In genomic region chr1:37866286-37866685, GRCm38 (mm10) we compare ENCODE assay signal across 8 mouse cellular contexts. TPM values are rescaled to one million over a fixed set of nuclear protein-coding genes. Genes with fewer than 3 reads are reported as not detected.
DNase-seq lines count a peak whose midpoint lies in the region; ATAC-seq and TF ChIP-seq lines count a peak whose summit lies in the region.

Gene Tsga10, minus strand, starts transcription at chr1:37866429.

- peak within 1 kb of the TSS; percentile 89 for H3K27ac ChIP-seq in heart, embryonic 13.5 days (replicated peaks)
- no peak within 1 kb of the TSS for H3K27ac ChIP-seq in ES-E14 (ENCODE audit: insufficient read depth, low read depth, low read length, poor library complexity, severe bottlenecking)
- H3K27ac ChIP-seq in hindbrain, embryonic 11.5 days (ENCODE audit: low read depth, low read length): peak within 1 kb of the TSS; percentile 78
- H3K27ac ChIP-seq in liver, embryonic 14.5 days: peak within 1 kb of the TSS; percentile 68

- peak within 1 kb of the TSS; percentile 75 for H3K4me3 ChIP-seq in heart, embryonic 13.5 days
- peak within 1 kb of the TSS; percentile 60 to 68 for H3K4me3 ChIP-seq in ES-E14 (ENCODE audit: insufficient read depth in 1 of 2, low read depth in 1 of 2, low read length in 2 of 2, poor library complexity in 1 of 2, severe bottlenecking in 1 of 2)
- peak within 1 kb of the TSS; percentile 45 for H3K4me3 ChIP-seq in hindbrain, embryonic 11.5 days (ENCODE audit: low read depth, low read length)
- peak within 1 kb of the TSS; percentile 64 to 89 for H3K4me3 ChIP-seq in liver, embryonic 14.5 days (ENCODE audit: insufficient read depth in 1 of 2, low read depth in 2 of 2, low read length in 2 of 2)

- peak within 1 kb of the TSS; percentile 82 for H3K4me2 ChIP-seq in heart, embryonic 13.5 days
- peak within 1 kb of the TSS; percentile 65 for H3K4me2 ChIP-seq in hindbrain, embryonic 11.5 days (replicated peaks; ENCODE audit: low read depth, low read length)
- H3K4me2 ChIP-seq in liver, embryonic 14.5 days (ENCODE audit: low read depth): peak within 1 kb of the TSS; percentile 98

- in situ Hi-C loops in ES-E14 (cut with MboI; ENCODE audit: low sequenced_read_pairs in 2 of 2, unreplicated experiment in 2 of 2): loop anchor here in 1 of 2 experiments (25.0 kb wide), 1 partner anchor 179 kb away; no protein-coding TSS in a partner anchor

- ATAC-seq in heart, embryonic 13.5 days (ENCODE audit: extremely low read depth, insufficient number of reproducible peaks, low FRiP score, low TSS enrichment): no peak
- ATAC-seq in hindbrain, embryonic 11.5 days (ENCODE audit: low FRiP score): no peak
- no peak for ATAC-seq in liver, embryonic 14.5 days (ENCODE audit: insufficient read depth)

- peaks cover 18% of the 10 kb centered on the region for H3K27me3 ChIP-seq in heart, embryonic 13.5 days (replicated peaks)
- H3K27me3 ChIP-seq in hindbrain, embryonic 11.5 days (ENCODE audit: control insufficient read depth, insufficient read depth, low read length): no peaks in the 10 kb centered on the region
- no peaks in the 10 kb centered on the region for H3K27me3 ChIP-seq in liver, embryonic 14.5 days (ENCODE audit: control insufficient read depth, insufficient read depth, low read length)

- no peak for TF ChIP-seq EP300 in liver, embryonic 14.5 days (IDR thresholded peaks at IDR 0.05; ENCODE audit: low read depth)

- intact Hi-C loops in heart, postnatal 25 days (cut with DNase I): loop anchor here (5.0 to 10.0 kb wide), 2 partner anchors 129 to 189 kb away; partner anchors contain the start of genes Eif5b and Txndc9

- H3K4me1 ChIP-seq in heart, embryonic 13.5 days: peaks cover 10% of the 10 kb centered on the region
- H3K4me1 ChIP-seq in ES-E14 (ENCODE audit: control insufficient read depth in 2 of 2, insufficient read depth in 2 of 2, low read length in 2 of 2, poor library complexity in 1 of 2): peaks cover 0 to 3% of the 10 kb centered on the region in 2 experiments; a peak in 1 of 4 replicates
- H3K4me1 ChIP-seq in hindbrain, embryonic 11.5 days (replicated peaks; ENCODE audit: control insufficient read depth, insufficient read depth, low read length): no peaks in the 10 kb centered on the region
- peaks cover 9 to 20% of the 10 kb centered on the region in 2 experiments for H3K4me1 ChIP-seq in liver, embryonic 14.5 days (replicated peaks; ENCODE audit: control insufficient read depth in 2 of 2, insufficient read depth in 2 of 2, low read length in 1 of 2)

- H3K9ac ChIP-seq in heart, embryonic 13.5 days: peak within 1 kb of the TSS; percentile 85
- peak within 1 kb of the TSS; percentile 73 for H3K9ac ChIP-seq in ES-E14 (ENCODE audit: insufficient read depth, low read depth, low read length, poor library complexity, severe bottlenecking)
- peak within 1 kb of the TSS; percentile 66 for H3K9ac ChIP-seq in hindbrain, embryonic 11.5 days (ENCODE audit: low read depth, low read length)
- H3K9ac ChIP-seq in liver, embryonic 14.5 days (replicated peaks): peak within 1 kb of the TSS; percentile 69

- no peak for DNase-seq in heart, postnatal 25 days (ENCODE audit: low spot score)
- DNase-seq in ES-E14 (ENCODE audit: low read depth, low spot score): no peak
- DNase-seq in hindbrain, embryonic 11.5 days (ENCODE audit: low spot score): no peak
- no peak for DNase-seq in liver, embryonic 14.5 days (ENCODE audit: low read depth in 3 of 3, low spot score in 3 of 3)
- no peak for DNase-seq in gastrocnemius, postnatal 10 days
- no peak for DNase-seq in thymus, postnatal 4 days
- no peak for DNase-seq in cerebellum, postnatal 4 days (ENCODE audit: low spot score in 2 of 2)

- TF ChIP-seq CTCF in liver, embryonic 14.5 days (IDR thresholded peaks at IDR 0.05; ENCODE audit: low read depth): no peak

- H3K9me3 ChIP-seq in heart, embryonic 13.5 days: no peaks in the 10 kb centered on the region
- H3K9me3 ChIP-seq in ES-E14 (ENCODE audit: control insufficient read depth, insufficient read depth, low read depth, low read length): no peaks in the 10 kb centered on the region
- no peaks in the 10 kb centered on the region for H3K9me3 ChIP-seq in hindbrain, embryonic 11.5 days (ENCODE audit: control insufficient read depth, low read length)
- no peaks in the 10 kb centered on the region for H3K9me3 ChIP-seq in liver, embryonic 14.5 days (ENCODE audit: control insufficient read depth, low read length)

- 81% methylated on average over 6 of the region's 6 CpGs for WGBS in heart, embryonic 13.5 days
- WGBS in hindbrain, embryonic 11.5 days: 84% methylated on average over 6 of the region's 6 CpGs
- 78% methylated on average over 6 of the region's 6 CpGs for WGBS in liver, embryonic 14.5 days (ENCODE audit: insufficient replicate concordance)

- H3K36me3 ChIP-seq in heart, embryonic 13.5 days: no peaks in the 10 kb centered on the region
- H3K36me3 ChIP-seq in ES-E14 (ENCODE audit: control insufficient read depth, insufficient read depth, low read length, poor library complexity, severe bottlenecking): no peaks in the 10 kb centered on the region
- no peaks in the 10 kb centered on the region for H3K36me3 ChIP-seq in hindbrain, embryonic 11.5 days (ENCODE audit: control insufficient read depth, insufficient read depth, low read length)
- no peaks in the 10 kb centered on the region for H3K36me3 ChIP-seq in liver, embryonic 14.5 days (replicated peaks; ENCODE audit: control insufficient read depth, insufficient read depth, low read depth)

TF ChIP-seq in ES-E14, 5 proteins besides CTCF, POLR2A, EP300 and RAD21:
- TF ChIP-seq MAFK (IDR thresholded peaks at IDR 0.05; ENCODE audit: insufficient read depth, low read depth, low read length) (no peak), CHD2 (IDR thresholded peaks at IDR 0.05; ENCODE audit: low read depth, low read length) (no peak), HCFC1 (IDR thresholded peaks at IDR 0.05; ENCODE audit: borderline replicate concordance, insufficient read depth, low read length) (no peak), ZC3H11A (IDR thresholded peaks at IDR 0.05; ENCODE audit: borderline replicate concordance, low read depth, low read length) (no peak), ZNF384 (IDR thresholded peaks at IDR 0.05; ENCODE audit: low read depth, low read length) (no peak)
TF ChIP-seq in ES-E14: peak in this region for 0.

RNA-seq across cellular contexts. Expression of gene Tsga10, which starts in this region (rescaled TPM):
- polyA plus RNA-seq in heart, embryonic 13.5 days (2015; fragmentation: Nextera tagmentation; extraction: Ambion mirVana): 3.6 and 3.8 TPM in 2 replicates
- 1 to 10 TPM; 3.5 to 4.3 TPM for total RNA-seq in heart, postnatal 25 days (2021)
- total RNA-seq in ES-E14 (2012; rRNA removed): 1.7 and 2.6 TPM in 2 replicates
- polyA plus RNA-seq in hindbrain, embryonic 11.5 days (2014; fragmentation: Nextera tagmentation; extraction: Ambion mirVana): 21.4 and 21.7 TPM in 2 replicates
- polyA plus RNA-seq in liver, embryonic 14.5 days (2012; rRNA removed): 0.48 and 0.83 TPM in 2 replicates
- 0.90 and 1.4 TPM in 2 replicates for polyA plus RNA-seq in liver, embryonic 14.5 days (2014; fragmentation: Nextera tagmentation; extraction: Ambion mirVana)
- total RNA-seq in gastrocnemius, postnatal 10 days (2021): 1 to 10 TPM; 2.3 to 3.3 TPM
